Mouse (Mus musculus): Measurements from ENCODE around the gene Fbln5. TPM values are rescaled to one million over a fixed set of nuclear protein-coding genes. Genes with fewer than 3 reads are reported as not detected.

Fbln5 gene
- polyA plus RNA-seq, 1 experiment, result 1.6 TPM

DNA sequence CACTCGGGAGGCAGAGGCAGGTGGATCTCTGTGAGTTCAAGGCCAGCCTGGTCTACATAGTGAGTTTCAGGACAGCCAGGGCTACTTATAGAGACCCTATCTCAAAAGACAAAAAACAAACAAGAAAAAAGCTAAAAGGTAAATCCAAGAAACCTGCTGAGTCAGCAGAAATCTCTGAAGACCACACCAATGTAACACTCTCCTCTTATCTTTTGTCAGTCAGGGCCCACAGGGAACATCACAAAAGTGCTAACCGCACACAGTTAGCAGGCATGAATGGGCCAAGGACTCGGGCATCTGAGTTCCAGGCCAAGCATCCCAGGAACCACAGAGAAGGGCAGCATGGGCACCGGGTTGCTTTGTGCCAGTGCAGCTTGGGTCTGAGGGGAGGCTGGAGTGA lies 26.2 kb downstream of the Fbln5 start:
- Histone ChIP-seq H3K4me1 (ENCODE audit: control insufficient read depth, insufficient read depth, low read length) (no peaks in the 10 kb centered on the region), H3K27me3 (ENCODE audit: control insufficient read depth, insufficient read depth, low read length, poor library complexity, severe bottlenecking) (no peaks in the 10 kb centered on the region), H3K9me3 (replicated peaks; ENCODE audit: control insufficient read depth, insufficient read depth, low read length, poor library complexity, severe bottlenecking) (no peaks in the 10 kb centered on the region), H3K4me3 (ENCODE audit: low read depth, low read length) (no peak overlapping the region), H3K27ac (ENCODE audit: insufficient read depth, low read length) (no peak overlapping the region), H3K36me3 (ENCODE audit: control insufficient read depth, insufficient read depth, low read length, poor library complexity, severe bottlenecking) (no peaks in the 10 kb centered on the region), H3K9ac (ENCODE audit: low read depth, poor library complexity, severe bottlenecking) (no peak overlapping the region)
- TF ChIP-seq EP300 (IDR thresholded peaks at IDR 0.05; ENCODE audit: insufficient read depth, low read depth, low read length), result no peak
- TF ChIP-seq CTCF (IDR thresholded peaks at IDR 0.05; ENCODE audit: low read depth, low read length), result no peak
- TF ChIP-seq POLR2A (IDR thresholded peaks at IDR 0.05; ENCODE audit: insufficient read depth, low read length), result no peak

DNA sequence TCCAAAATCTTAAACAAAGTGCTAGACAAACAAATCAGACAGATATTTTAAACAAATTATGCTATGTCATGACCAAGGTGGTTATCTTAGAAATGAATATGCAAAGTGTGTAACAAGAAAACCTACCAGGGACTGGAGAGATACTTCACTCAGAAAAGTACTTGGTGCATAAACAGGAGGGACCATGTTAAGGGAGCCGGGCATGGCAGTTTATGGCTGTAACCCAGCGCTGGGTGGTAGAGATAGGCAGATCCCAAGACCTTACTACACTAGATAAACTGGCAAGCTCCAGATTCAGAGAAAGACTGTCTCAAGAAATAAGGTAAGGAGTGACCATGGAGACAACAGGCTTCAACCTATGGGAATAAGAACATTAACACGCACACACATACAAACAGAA lies 29.1 kb downstream of the Fbln5 start:
- H3K4me3 ChIP-seq (ENCODE audit: low read depth, low read length), result no peak overlapping the region
- TF ChIP-seq CTCF (IDR thresholded peaks at IDR 0.05; ENCODE audit: low read depth, low read length) (no peak), POLR2A (IDR thresholded peaks at IDR 0.05; ENCODE audit: insufficient read depth, low read length) (no peak), EP300 (IDR thresholded peaks at IDR 0.05; ENCODE audit: insufficient read depth, low read depth, low read length) (no peak)
- no peaks in the 10 kb centered on the region for H3K27me3 ChIP-seq (ENCODE audit: control insufficient read depth, insufficient read depth, low read length, poor library complexity, severe bottlenecking)
- no peaks in the 10 kb centered on the region for H3K9me3 ChIP-seq (replicated peaks; ENCODE audit: control insufficient read depth, insufficient read depth, low read length, poor library complexity, severe bottlenecking)
- H3K9ac ChIP-seq (ENCODE audit: low read depth, poor library complexity, severe bottlenecking), result no peak overlapping the region
- H3K27ac ChIP-seq (ENCODE audit: insufficient read depth, low read length), result no peak overlapping the region
- no peaks in the 10 kb centered on the region for H3K36me3 ChIP-seq (ENCODE audit: control insufficient read depth, insufficient read depth, low read length, poor library complexity, severe bottlenecking)
- no peaks in the 10 kb centered on the region for H3K4me1 ChIP-seq (ENCODE audit: control insufficient read depth, insufficient read depth, low read length)

DNA sequence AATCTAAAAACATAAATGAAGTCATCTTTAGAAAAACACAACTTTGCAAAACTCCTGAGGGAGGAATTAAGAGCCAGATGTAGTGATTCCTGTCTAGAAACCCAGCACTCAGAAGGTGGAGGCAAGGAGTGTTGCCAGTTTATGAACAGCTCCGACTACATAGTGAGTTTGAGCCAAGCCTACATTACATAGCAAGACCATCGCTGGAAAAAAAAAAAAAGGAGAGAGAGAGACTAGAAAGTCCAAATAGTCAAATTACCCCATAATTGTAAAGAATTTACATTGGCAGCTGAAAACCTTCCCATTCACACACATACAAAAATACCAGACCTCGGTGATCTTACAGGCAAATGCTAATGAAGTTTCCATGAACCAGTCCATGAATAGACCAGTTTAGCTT lies 29.6 kb downstream of the Fbln5 start:
- Histone ChIP-seq H3K4me3 (ENCODE audit: low read depth, low read length) (no peak overlapping the region), H3K27me3 (ENCODE audit: control insufficient read depth, insufficient read depth, low read length, poor library complexity, severe bottlenecking) (no peaks in the 10 kb centered on the region), H3K9ac (ENCODE audit: low read depth, poor library complexity, severe bottlenecking) (no peak overlapping the region), H3K27ac (ENCODE audit: insufficient read depth, low read length) (no peak overlapping the region), H3K9me3 (replicated peaks; ENCODE audit: control insufficient read depth, insufficient read depth, low read length, poor library complexity, severe bottlenecking) (no peaks in the 10 kb centered on the region), H3K4me1 (ENCODE audit: control insufficient read depth, insufficient read depth, low read length) (no peaks in the 10 kb centered on the region), H3K36me3 (ENCODE audit: control insufficient read depth, insufficient read depth, low read length, poor library complexity, severe bottlenecking) (no peaks in the 10 kb centered on the region)
- TF ChIP-seq POLR2A (IDR thresholded peaks at IDR 0.05; ENCODE audit: insufficient read depth, low read length) (no peak), CTCF (IDR thresholded peaks at IDR 0.05; ENCODE audit: low read depth, low read length) (no peak), EP300 (IDR thresholded peaks at IDR 0.05; ENCODE audit: insufficient read depth, low read depth, low read length) (no peak)

DNA sequence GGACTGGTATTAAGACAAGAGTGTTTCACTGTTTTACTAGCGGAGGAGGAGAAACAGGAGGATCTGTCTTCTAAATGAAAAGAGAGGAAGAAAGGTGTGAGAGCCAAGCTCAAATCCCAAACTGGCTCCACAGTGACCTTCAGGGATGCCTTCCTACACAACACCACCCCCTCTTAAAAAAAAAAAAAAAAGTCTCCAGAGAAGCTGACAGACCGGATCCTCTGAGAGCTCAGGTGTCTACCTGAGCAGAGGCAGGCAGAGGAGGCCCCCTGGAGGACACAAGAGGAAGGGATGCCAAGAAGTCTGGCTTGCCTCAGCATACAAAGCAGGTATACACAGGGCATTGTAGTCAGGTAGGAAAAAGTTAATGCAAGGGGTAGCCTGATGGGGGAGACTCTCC lies 36.1 kb downstream of the Fbln5 start:
- Histone ChIP-seq H3K27ac (ENCODE audit: insufficient read depth, low read length) (no peak overlapping the region), H3K9me3 (replicated peaks; ENCODE audit: control insufficient read depth, insufficient read depth, low read length, poor library complexity, severe bottlenecking) (no peaks in the 10 kb centered on the region; the same call in 1 of the 2 replicates), H3K4me1 (ENCODE audit: control insufficient read depth, insufficient read depth, low read length) (no peaks in the 10 kb centered on the region), H3K27me3 (ENCODE audit: control insufficient read depth, insufficient read depth, low read length, poor library complexity, severe bottlenecking) (no peaks in the 10 kb centered on the region), H3K4me3 (ENCODE audit: low read depth, low read length) (no peak overlapping the region), H3K36me3 (ENCODE audit: control insufficient read depth, insufficient read depth, low read length, poor library complexity, severe bottlenecking) (no peaks in the 10 kb centered on the region), H3K9ac (ENCODE audit: low read depth, poor library complexity, severe bottlenecking) (no peak overlapping the region)
- TF ChIP-seq POLR2A (IDR thresholded peaks at IDR 0.05; ENCODE audit: insufficient read depth, low read length) (no peak), CTCF (IDR thresholded peaks at IDR 0.05; ENCODE audit: low read depth, low read length) (peak; percentile 56)

DNA sequence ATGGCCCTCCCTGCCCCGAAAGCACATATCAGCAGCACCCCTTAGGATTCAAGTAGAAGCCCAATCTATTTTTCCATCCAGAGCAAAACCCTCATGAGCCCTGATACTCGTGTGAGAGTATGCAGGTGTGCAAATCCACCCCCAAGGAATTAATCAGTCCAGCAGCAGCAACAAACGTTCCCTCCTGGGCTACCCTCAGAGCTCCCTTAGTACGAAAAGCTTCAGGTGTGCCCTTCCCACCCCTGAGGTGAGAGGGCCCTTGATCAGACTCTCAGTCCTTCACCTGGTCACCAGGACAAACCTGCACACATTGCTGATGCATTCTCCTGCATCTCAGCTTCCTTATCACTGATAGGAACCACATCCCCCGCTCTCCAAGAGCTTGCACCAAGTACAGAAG lies 37.9 kb downstream of the Fbln5 start:
- Histone ChIP-seq H3K9ac (ENCODE audit: low read depth, poor library complexity, severe bottlenecking) (no peak overlapping the region), H3K9me3 (replicated peaks; ENCODE audit: control insufficient read depth, insufficient read depth, low read length, poor library complexity, severe bottlenecking) (no peaks in the 10 kb centered on the region; the same call in 1 of the 2 replicates), H3K27ac (ENCODE audit: insufficient read depth, low read length) (no peak overlapping the region), H3K27me3 (ENCODE audit: control insufficient read depth, insufficient read depth, low read length, poor library complexity, severe bottlenecking) (no peaks in the 10 kb centered on the region), H3K36me3 (ENCODE audit: control insufficient read depth, insufficient read depth, low read length, poor library complexity, severe bottlenecking) (no peaks in the 10 kb centered on the region), H3K4me1 (ENCODE audit: control insufficient read depth, insufficient read depth, low read length) (no peaks in the 10 kb centered on the region), H3K4me3 (ENCODE audit: low read depth, low read length) (no peak overlapping the region)
- TF ChIP-seq CTCF (IDR thresholded peaks at IDR 0.05; ENCODE audit: low read depth, low read length) (no peak), EP300 (IDR thresholded peaks at IDR 0.05; ENCODE audit: insufficient read depth, low read depth, low read length) (no peak), POLR2A (IDR thresholded peaks at IDR 0.05; ENCODE audit: insufficient read depth, low read length) (no peak)

DNA sequence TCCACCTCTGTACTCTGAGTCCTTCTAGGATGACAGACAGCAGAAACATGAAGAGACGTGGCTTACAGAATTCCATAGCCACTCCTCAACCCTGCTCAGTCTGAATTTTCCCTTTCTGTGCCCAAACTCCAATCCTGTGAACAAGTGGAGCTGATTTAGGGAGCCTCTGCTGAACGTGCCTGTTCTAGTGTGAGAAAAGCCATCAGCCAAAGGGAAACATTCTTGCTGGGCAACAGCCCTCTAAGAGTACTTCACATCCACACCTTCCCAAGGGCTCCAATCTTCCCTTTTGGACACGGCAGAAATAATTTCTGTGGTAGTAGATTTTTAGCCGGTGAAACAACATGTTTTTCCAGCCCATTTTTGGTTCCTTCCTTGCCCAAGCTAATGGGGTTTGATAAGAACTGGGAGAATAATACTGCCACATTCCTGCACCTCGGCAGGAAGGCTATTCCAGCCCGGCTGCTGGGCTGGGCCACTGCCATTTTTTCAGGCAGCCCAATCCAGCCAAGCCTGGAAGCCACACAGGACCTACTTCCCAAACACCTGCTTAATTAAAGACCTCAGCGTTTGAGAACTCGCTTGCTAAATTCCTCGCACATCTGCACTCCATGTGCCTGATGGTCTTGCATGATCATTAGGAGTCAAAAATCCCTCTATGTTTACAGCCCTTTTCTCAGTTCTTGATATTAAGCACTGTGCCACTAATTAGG lies 41.1 kb downstream of the Fbln5 start:
- TF ChIP-seq POLR2A (IDR thresholded peaks at IDR 0.05; ENCODE audit: insufficient read depth, low read length), result no peak
- TF ChIP-seq EP300 (IDR thresholded peaks at IDR 0.05; ENCODE audit: insufficient read depth, low read depth, low read length), result no peak
- TF ChIP-seq CTCF (IDR thresholded peaks at IDR 0.05; ENCODE audit: low read depth, low read length), result no peak
- no peaks in the 10 kb centered on the region; the same call in 1 of the 2 replicates for H3K9me3 ChIP-seq (replicated peaks; ENCODE audit: control insufficient read depth, insufficient read depth, low read length, poor library complexity, severe bottlenecking)
- H3K36me3 ChIP-seq (ENCODE audit: control insufficient read depth, insufficient read depth, low read length, poor library complexity, severe bottlenecking), result no peaks in the 10 kb centered on the region
- H3K4me1 ChIP-seq (ENCODE audit: control insufficient read depth, insufficient read depth, low read length), result no peaks in the 10 kb centered on the region
- no peak overlapping the region for H3K9ac ChIP-seq (ENCODE audit: low read depth, poor library complexity, severe bottlenecking)
- H3K27ac ChIP-seq (ENCODE audit: insufficient read depth, low read length), result no peak overlapping the region
- no peaks in the 10 kb centered on the region for H3K27me3 ChIP-seq (ENCODE audit: control insufficient read depth, insufficient read depth, low read length, poor library complexity, severe bottlenecking)
- H3K4me3 ChIP-seq (ENCODE audit: low read depth, low read length), result no peak overlapping the region
